Mouse (Mus musculus): ENCODE data around the gene Prkab2.

- TF ChIP-seq CTCF (IDR thresholded peaks at IDR 0.05; ENCODE audit: extremely low read depth, insufficient read depth, low read length) (peak; percentile 55), POLR2A (IDR thresholded peaks at IDR 0.05; ENCODE audit: extremely low read depth, insufficient read depth, low read length) (no peak)
Observed at GRCm38 (mm10) chr3:97681321-97682158, 23.5 kb downstream of the Prkab2 start.

Measured in cortical plate, adult 2 months (tissue).